Mouse (Mus musculus) kidney, adult 8-10 months (tissue): ENCODE data around the gene Tlr2.
A peak's percentile ranks its signal among the peaks of the same experiment; 100 is the strongest.

Experiments
- DNase-seq, 2 experiments: peaks; one replicate each; pipeline ENCODE4 v3.0.0; 2022

Gene Tlr2

GRCm38 (mm10) chr3:83827684-83828083 lies 13.9 kb downstream of the Tlr2 start:
- DNase-seq: no peak

- no peak for DNase-seq
These were observed 17.8 kb downstream of the Tlr2 start for GRCm38 (mm10) chr3:83823774-83824173.

GRCm38 (mm10) chr3:83816372-83816925 lies 25.1 kb downstream of the Tlr2 start:
- no peak for DNase-seq

GRCm38 (mm10) chr3:83812863-83813262 lies 28.7 kb downstream of the Tlr2 start:
- DNase-seq: no peak

GRCm38 (mm10) chr3:83811987-83812386 lies 29.6 kb downstream of the Tlr2 start:
- no peak for DNase-seq

GRCm38 (mm10) chr3:83808483-83808882 lies 33.1 kb downstream of the Tlr2 start:
- DNase-seq: no peak

- no peak for DNase-seq
These were observed 39.9 kb downstream of the Tlr2 start for GRCm38 (mm10) chr3:83801649-83802155.

- DNase-seq: no peak
These were observed 42.1 kb downstream of the Tlr2 start for GRCm38 (mm10) chr3:83799486-83799885.

- peak; percentile 6 to 18 for DNase-seq
These were observed 43.7 kb downstream of the Tlr2 start for GRCm38 (mm10) chr3:83797828-83798227.

GRCm38 (mm10) chr3:83797098-83797497 lies 44.5 kb downstream of the Tlr2 start:
- DNase-seq: no peak

- no peak for DNase-seq
These were observed 50.1 kb downstream of the Tlr2 start for GRCm38 (mm10) chr3:83791444-83791843.

- DNase-seq: no peak
These were observed 51.7 kb downstream of the Tlr2 start for GRCm38 (mm10) chr3:83789651-83790451.

GRCm38 (mm10) chr3:83787776-83788305 lies 53.7 kb downstream of the Tlr2 start:
- DNase-seq: no peak

GRCm38 (mm10) chr3:83787086-83787485 lies 54.5 kb downstream of the Tlr2 start:
- no peak for DNase-seq
